Mouse (Mus musculus) forelimb bud, embryonic 11.5 days (tissue): ENCODE data around the gene Casp9.

ENCODE experiments used
- DNase-seq: peaks from one replicate; pipeline ENCODE4 v3.0.0-alpha.2; 2012; ENCODE audit warnings: low read depth, low spot score

Casp9 gene

GRCm38 (mm10) chr4:141864506-141864905, 71.1 kb downstream of the Casp9 start:
- DNase-seq, result no peak

GRCm38 (mm10) chr4:141865006-141865405, 71.6 kb downstream of the Casp9 start:
- DNase-seq, result no peak
